Mouse (Mus musculus) olfactory bulb, adult 2 months (tissue): ENCODE measurements around the gene Enah.

Source experiments
- CTCF ChIP-seq: fragments of 200-500 bp; IDR thresholded peaks from 2 replicates; pipeline ENCODE4 v1.5.1; 2012; ENCODE audit warnings: low read depth, mild to moderate bottlenecking, low read length, moderate library complexity; ENCODE audit not compliant: insufficient read depth
- POLR2A ChIP-seq: fragments of 200-500 bp; IDR thresholded peaks from 2 replicates; pipeline ENCODE4 v1.6.1; 2012; ENCODE audit warnings: mild to moderate bottlenecking, low read depth, low read length, moderate library complexity; ENCODE audit not compliant: insufficient read depth

- TF ChIP-seq POLR2A (no peak), CTCF (no peak)
Measured at GRCm38 (mm10) chr1:181876656-181877055, 143.1 kb downstream of the Enah start.
